In genomic region chr2:153493393-153493731, GRCm38 (mm10) we compare ENCODE assay signal across 8 mouse cellular contexts. TPM values are rescaled to one million over a fixed set of nuclear protein-coding genes. Genes with fewer than 3 reads are reported as not detected.
A peak's percentile ranks its signal among the peaks of the same experiment; 100 is the strongest.
DNase-seq lines count a peak whose midpoint lies in the region; ATAC-seq and TF ChIP-seq lines count a peak whose summit lies in the region.

No protein-coding gene starts in this region.

- H3K9me3 ChIP-seq in heart, embryonic 10.5 days, result no peaks in the 10 kb centered on the region
- no peaks in the 10 kb centered on the region for H3K9me3 ChIP-seq in forebrain, embryonic 16.5 days (ENCODE audit: control insufficient read depth, low read length)
- no peaks in the 10 kb centered on the region for H3K9me3 ChIP-seq in liver, embryonic 16.5 days (replicated peaks; ENCODE audit: control insufficient read depth, low read length)

- peak overlapping the region; percentile 92 for H3K4me2 ChIP-seq in forebrain, embryonic 16.5 days (ENCODE audit: low read length)
- peak overlapping the region; percentile 98 for H3K4me2 ChIP-seq in liver, embryonic 16.5 days (ENCODE audit: low read depth, low read length)

- no peaks in the 10 kb centered on the region for H3K36me3 ChIP-seq in heart, embryonic 10.5 days
- H3K36me3 ChIP-seq in C2C12 (ENCODE audit: control insufficient read depth, insufficient read depth), result no peaks in the 10 kb centered on the region
- no peaks in the 10 kb centered on the region for H3K36me3 ChIP-seq in forebrain, embryonic 16.5 days (ENCODE audit: control insufficient read depth, insufficient read depth)
- H3K36me3 ChIP-seq in liver, embryonic 16.5 days (ENCODE audit: control insufficient read depth, insufficient read depth), result no peaks in the 10 kb centered on the region

- peaks cover 19% of the 10 kb centered on the region for H3K27me3 ChIP-seq in heart, embryonic 10.5 days (ENCODE audit: insufficient read depth, poor library complexity, severe bottlenecking)
- H3K27me3 ChIP-seq in C2C12 (ENCODE audit: control insufficient read depth, insufficient read depth, insufficient read length), result no peaks in the 10 kb centered on the region
- no peaks in the 10 kb centered on the region for H3K27me3 ChIP-seq in forebrain, embryonic 16.5 days (replicated peaks; ENCODE audit: control insufficient read depth, insufficient read depth, low read length)
- H3K27me3 ChIP-seq in liver, embryonic 16.5 days (ENCODE audit: control insufficient read depth, insufficient read depth, low read depth, low read length), result no peaks in the 10 kb centered on the region

- TF ChIP-seq CTCF in C2C12 (IDR thresholded peaks at IDR 0.05; ENCODE audit: control insufficient read depth, insufficient read depth, insufficient read length), result no peak

- no peak for ATAC-seq in forebrain, embryonic 16.5 days
- ATAC-seq in liver, embryonic 16.5 days (ENCODE audit: low read depth), result no peak

- 34% methylated on average over 2 of the region's 2 CpGs for WGBS in heart, embryonic 10.5 days
- WGBS in forebrain, embryonic 16.5 days, result 25% methylated on average over 2 of the region's 2 CpGs
- WGBS in liver, embryonic 16.5 days (ENCODE audit: insufficient replicate concordance), result 8% methylated on average over 2 of the region's 2 CpGs

- H3ac ChIP-seq in C2C12 (ENCODE audit: control insufficient read depth, insufficient read length, low read depth), result no peak overlapping the region

- H3K9ac ChIP-seq in forebrain, embryonic 16.5 days (replicated peaks; ENCODE audit: low read depth, low read length), result peak overlapping the region; percentile 87
- peak overlapping the region; percentile 94 for H3K9ac ChIP-seq in liver, embryonic 16.5 days (ENCODE audit: low read depth, low read length)

- DNase-seq in heart, embryonic 10.5 days (ENCODE audit: low spot score), result no peak
- DNase-seq in heart, adult 9 months (ENCODE audit: low spot score in 2 of 2), result no peak
- DNase-seq in frontal cortex, adult 2 months (ENCODE audit: extremely low spot score in 1 of 2, low spot score in 1 of 2), result no peak
- DNase-seq in cerebellum, adult 11 months, result no peak
- no peak for DNase-seq in urinary bladder, postnatal 4 days (ENCODE audit: low spot score in 2 of 2)

- H3K27ac ChIP-seq in heart, embryonic 10.5 days, result peak overlapping the region; percentile 92
- H3K27ac ChIP-seq in forebrain, embryonic 16.5 days (ENCODE audit: low read length), result peak overlapping the region; percentile 96
- H3K27ac ChIP-seq in liver, embryonic 16.5 days (ENCODE audit: low read length), result peak overlapping the region; percentile 95

- H3K4me3 ChIP-seq in heart, embryonic 10.5 days, result peak overlapping the region; percentile 79
- H3K4me3 ChIP-seq in C2C12 (ENCODE audit: insufficient read depth, poor library complexity, severe bottlenecking), result no peak overlapping the region
- H3K4me3 ChIP-seq in forebrain, embryonic 16.5 days (replicated peaks; ENCODE audit: low read length), result peak overlapping the region; percentile 60
- peak overlapping the region; percentile 77 for H3K4me3 ChIP-seq in liver, embryonic 16.5 days (ENCODE audit: low read depth, low read length)

- H3K79me2 ChIP-seq in C2C12 (ENCODE audit: control insufficient read depth, insufficient read depth), result no peaks in the 10 kb centered on the region

- H3K4me1 ChIP-seq in heart, embryonic 10.5 days, result peaks cover 71% of the 10 kb centered on the region
- peaks cover 67% of the 10 kb centered on the region for H3K4me1 ChIP-seq in forebrain, embryonic 16.5 days (replicated peaks; ENCODE audit: control insufficient read depth, insufficient read depth, low read length)
- peaks cover 75% of the 10 kb centered on the region for H3K4me1 ChIP-seq in liver, embryonic 16.5 days (ENCODE audit: control insufficient read depth, low read depth, low read length)

- no peaks in the 10 kb centered on the region for H3K79me3 ChIP-seq in C2C12 (ENCODE audit: low read depth)

TF ChIP-seq in C2C12, 6 proteins besides CTCF, POLR2A, EP300 and RAD21:
- TF ChIP-seq MAX (IDR thresholded peaks at IDR 0.05) (no peak), MYOD1 (IDR thresholded peaks at IDR 0.05; ENCODE audit: control insufficient read depth, insufficient read length, low read depth) (peak; percentile 7), MYOG (IDR thresholded peaks at IDR 0.05; ENCODE audit: control insufficient read depth, extremely low read depth, insufficient read length) (no peak), CEBPB (IDR thresholded peaks at IDR 0.05; ENCODE audit: low read depth) (no peak), USF1 (IDR thresholded peaks at IDR 0.05; ENCODE audit: low read depth) (no peak)

RNA-seq across cellular contexts. Expression of gene 4930404H24Rik, which starts 0.8 kb away (rescaled TPM):
- polyA plus RNA-seq in heart, embryonic 10.5 days (2016; fragmentation: Nextera tagmentation; extraction: Ambion mirVana), result not detected in 2 replicates
- not detected for polyA plus RNA-seq in C2C12 (2012; fragmentation: generic; extraction: Trizol)
- not detected in 2 replicates for polyA plus RNA-seq in forebrain, embryonic 16.5 days (2015; fragmentation: Nextera tagmentation; extraction: Ambion mirVana)
- not detected in 2 replicates for polyA plus RNA-seq in liver, embryonic 16.5 days (2015; fragmentation: Nextera tagmentation; extraction: Ambion mirVana)
- polyA plus RNA-seq in frontal cortex, adult 2 months (2012; rRNA removed), result not detected in 2 replicates

RNA-seq across cellular contexts. Expression of gene Nol4l, which starts 36.4 kb away (rescaled TPM):
- 20.8 and 21.4 TPM in 2 replicates for polyA plus RNA-seq in heart, embryonic 10.5 days (2016; fragmentation: Nextera tagmentation; extraction: Ambion mirVana)
- 0.42 TPM for polyA plus RNA-seq in C2C12 (2012; fragmentation: generic; extraction: Trizol)
- 47.8 and 50.4 TPM in 2 replicates for polyA plus RNA-seq in forebrain, embryonic 16.5 days (2015; fragmentation: Nextera tagmentation; extraction: Ambion mirVana)
- polyA plus RNA-seq in liver, embryonic 16.5 days (2015; fragmentation: Nextera tagmentation; extraction: Ambion mirVana), result 3.9 and 4.3 TPM in 2 replicates
- polyA plus RNA-seq in frontal cortex, adult 2 months (2012; rRNA removed), result 35.8 and 36.3 TPM in 2 replicates
